ENCODE assay signal across 19 mouse cellular contexts in genomic region chr1:139276619-139277320, GRCm38 (mm10).
A peak's percentile ranks its signal among the peaks of the same experiment; 100 is the strongest.
DNase-seq lines count a peak whose midpoint lies in the region; ATAC-seq and TF ChIP-seq lines count a peak whose summit lies in the region.
"Had no signal": no experiment of that assay in that cellular context is flagged by ENCODE, and none has a peak within 500 bp of the region (broad histone marks: within the 10 kb centered on the region; RNA-seq: fewer than 3 reads in every experiment).

No protein-coding gene starts in this region.

- H3K27ac ChIP-seq in stomach, embryonic 15.5 days: no peak overlapping the region
- no peak overlapping the region for H3K27ac ChIP-seq in stomach, postnatal 0 days (replicated peaks)
- no peak overlapping the region for H3K27ac ChIP-seq in liver, embryonic 11.5 days (ENCODE audit: low read depth, low read length)
- H3K27ac ChIP-seq: embryonic facial prominence, embryonic 15.5 days; forebrain, embryonic 15.5 days; gastrocnemius, adult 2 months had no signal

- H3K4me3 ChIP-seq in stomach, embryonic 15.5 days (replicated peaks): no peak overlapping the region
- no peak overlapping the region for H3K4me3 ChIP-seq in stomach, postnatal 0 days (ENCODE audit: low read depth, low read length)
- H3K4me3 ChIP-seq in liver, embryonic 11.5 days (ENCODE audit: low read depth, low read length): no peak overlapping the region
- H3K4me3 ChIP-seq: embryonic facial prominence, embryonic 15.5 days; forebrain, embryonic 15.5 days; gastrocnemius, adult 2 months had no signal

- no peak overlapping the region for H3K4me2 ChIP-seq in stomach, embryonic 15.5 days
- H3K4me2 ChIP-seq in stomach, postnatal 0 days (replicated peaks; ENCODE audit: low read depth): no peak overlapping the region
- no peak overlapping the region for H3K4me2 ChIP-seq in liver, embryonic 11.5 days
- H3K4me2 ChIP-seq: embryonic facial prominence, embryonic 15.5 days; forebrain, embryonic 15.5 days had no signal

- peak; percentile 58; the same call in 1 of the 2 replicates for ATAC-seq in stomach, embryonic 15.5 days (ENCODE audit: insufficient read depth, low FRiP score, low read depth)
- ATAC-seq in stomach, postnatal 0 days (ENCODE audit: low FRiP score, low TSS enrichment): no peak
- ATAC-seq in liver, embryonic 11.5 days (replicated peaks; ENCODE audit: low FRiP score): peak; percentile 82
- ATAC-seq: forebrain, embryonic 15.5 days had no signal

- no peak for TF ChIP-seq CTCF in stomach, postnatal 0 days (IDR thresholded peaks at IDR 0.05; ENCODE audit: low read depth)

- H3K4me1 ChIP-seq in stomach, embryonic 15.5 days: no peaks in the 10 kb centered on the region
- H3K4me1 ChIP-seq in stomach, postnatal 0 days (replicated peaks; ENCODE audit: control insufficient read depth, insufficient read depth): no peaks in the 10 kb centered on the region
- H3K4me1 ChIP-seq in liver, embryonic 11.5 days (replicated peaks; ENCODE audit: control insufficient read depth, insufficient read depth, low read length): no peaks in the 10 kb centered on the region
- H3K4me1 ChIP-seq: embryonic facial prominence, embryonic 15.5 days; forebrain, embryonic 15.5 days had no signal

- H3K9me3 ChIP-seq in stomach, embryonic 15.5 days: no peaks in the 10 kb centered on the region
- no peaks in the 10 kb centered on the region for H3K9me3 ChIP-seq in stomach, postnatal 0 days (ENCODE audit: control insufficient read depth, low read length)
- no peaks in the 10 kb centered on the region for H3K9me3 ChIP-seq in liver, embryonic 11.5 days (ENCODE audit: control insufficient read depth, low read length)
- H3K9me3 ChIP-seq: embryonic facial prominence, embryonic 15.5 days; forebrain, embryonic 15.5 days had no signal

- no peak overlapping the region for H3K9ac ChIP-seq in stomach, embryonic 15.5 days
- H3K9ac ChIP-seq in stomach, postnatal 0 days (ENCODE audit: low read length): no peak overlapping the region
- H3K9ac ChIP-seq in liver, embryonic 11.5 days (ENCODE audit: low read depth, low read length): no peak overlapping the region
- H3K9ac ChIP-seq: embryonic facial prominence, embryonic 15.5 days; forebrain, embryonic 15.5 days had no signal

- no peaks in the 10 kb centered on the region for H3K27me3 ChIP-seq in stomach, embryonic 15.5 days (replicated peaks)
- H3K27me3 ChIP-seq in stomach, postnatal 0 days (ENCODE audit: control insufficient read depth, insufficient read depth, low read length): no peaks in the 10 kb centered on the region
- no peaks in the 10 kb centered on the region for H3K27me3 ChIP-seq in liver, embryonic 11.5 days (replicated peaks; ENCODE audit: control insufficient read depth, insufficient read depth, low read length)
- H3K27me3 ChIP-seq: embryonic facial prominence, embryonic 15.5 days; forebrain, embryonic 15.5 days had no signal

- no peak for TF ChIP-seq EP300 in stomach, postnatal 0 days (optimal IDR thresholded peaks at IDR 0.05)

- WGBS in stomach, embryonic 15.5 days: 76% methylated on average over 4 of the region's 4 CpGs
- WGBS in stomach, postnatal 0 days: 74% methylated on average over 4 of the region's 4 CpGs
- 66% methylated on average over 4 of the region's 4 CpGs for WGBS in liver, embryonic 11.5 days

- no peaks in the 10 kb centered on the region for H3K36me3 ChIP-seq in stomach, embryonic 15.5 days
- H3K36me3 ChIP-seq in stomach, postnatal 0 days (ENCODE audit: control insufficient read depth, insufficient read depth, low read length): no peaks in the 10 kb centered on the region
- H3K36me3 ChIP-seq in liver, embryonic 11.5 days (ENCODE audit: control insufficient read depth, insufficient read depth, low read length): no peaks in the 10 kb centered on the region
- H3K36me3 ChIP-seq: embryonic facial prominence, embryonic 15.5 days; forebrain, embryonic 15.5 days had no signal

- no peak for DNase-seq in stomach, postnatal 0 days (ENCODE audit: low spot score)
- DNase-seq in c-Kit-negative CD71-positive TER-119-positive erythroid progenitor cells, embryonic 14.5 days (ENCODE audit: low read depth, low spot score): peak; percentile 86
- DNase-seq in liver, embryonic 11.5 days (ENCODE audit: low spot score): no peak
- no peak for DNase-seq in T-cell, adult 2 months (ENCODE audit: low spot score)
- DNase-seq in cerebellum, postnatal 10 days: no peak
- no peak for DNase-seq in MN1 (ENCODE audit: low spot score)
- no peak for DNase-seq in urinary bladder, postnatal 4 days (ENCODE audit: low spot score in 2 of 2)
- DNase-seq: adrenal gland, postnatal 14 days; gastrocnemius, adult 2 months; heart, postnatal 4 days; kidney, adult 8-10 months; kidney, postnatal 36 days; lung, adult 18-20 months; lung, postnatal 4 days; midbrain, embryonic 14.5 days; right cerebral cortex, postnatal 14 days had no signal
